Mouse (Mus musculus): ENCODE measurements around the gene Gjb4.
A peak's percentile ranks its signal among the peaks of the same experiment; 100 is the strongest.

Gene Gjb4

DNA sequence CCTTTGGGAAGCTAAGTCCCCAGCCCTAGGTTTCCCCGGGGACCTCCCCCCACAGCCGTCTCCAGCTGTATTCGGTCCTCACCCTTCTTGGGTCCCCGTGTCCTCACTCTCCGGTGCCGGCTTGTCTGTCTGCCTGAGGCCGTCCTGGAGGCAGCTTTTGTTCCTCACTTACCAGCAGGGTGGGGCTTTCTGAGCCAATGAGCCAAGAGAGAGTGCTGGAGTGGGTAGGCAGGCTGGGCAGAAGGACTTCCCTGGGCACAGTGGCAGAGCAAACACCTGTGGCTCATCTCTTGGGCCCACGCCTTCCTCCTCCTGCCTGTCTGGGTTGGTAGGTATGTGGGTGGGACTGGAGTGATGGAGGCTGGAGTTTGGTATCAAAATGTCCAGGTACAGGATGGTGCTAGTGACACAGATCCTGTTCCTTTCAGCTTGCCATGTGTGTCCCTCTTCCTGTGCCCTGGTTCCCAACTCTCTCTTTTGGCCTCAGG, at the start of gene Gjb4:
TSS of gene Gjb4 (minus strand) at position 131 of the 488 bp plus-strand sequence.
- no peak for DNase-seq (ENCODE audit: low read depth, low spot score)

DNA sequence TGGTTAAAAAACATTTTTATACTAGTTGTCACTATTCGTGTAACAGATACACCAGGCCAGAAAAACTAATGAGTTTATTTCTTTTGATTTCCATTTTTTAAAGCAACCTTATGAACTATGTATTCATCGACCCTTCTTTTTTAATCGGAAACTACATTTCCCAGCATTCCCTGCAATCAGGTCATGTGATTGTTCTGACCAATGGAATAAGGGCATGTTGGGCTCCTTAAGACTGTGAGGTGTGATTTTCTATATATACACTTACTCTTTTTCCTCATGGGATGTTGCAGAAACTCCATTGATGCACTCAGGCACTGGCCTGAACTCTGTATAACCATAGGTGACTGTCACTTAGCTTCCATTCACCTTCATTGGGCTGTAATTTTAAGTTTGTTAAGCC, 48.7 kb upstream of the Gjb4 start:
- no peak for DNase-seq (ENCODE audit: low read depth, low spot score)

DNA sequence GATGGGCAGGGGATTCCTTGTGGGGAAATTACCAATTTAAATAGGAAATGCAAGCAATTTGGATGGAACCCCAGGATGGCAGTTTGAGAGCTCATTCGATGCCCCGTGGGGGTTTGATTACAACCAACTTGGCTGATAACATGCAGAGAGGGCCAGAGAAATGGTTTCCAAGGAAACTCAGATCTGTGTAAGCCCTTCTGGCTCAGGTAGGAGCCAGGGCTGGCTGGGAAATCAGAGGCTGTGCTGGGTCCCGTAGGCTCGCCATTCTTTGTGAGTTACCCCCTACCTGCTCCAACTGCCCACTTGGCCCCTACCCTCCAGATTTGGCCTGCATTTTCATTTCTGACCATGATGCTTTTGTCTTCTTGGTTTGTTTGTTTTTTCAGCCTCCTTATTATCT, 48.3 kb upstream of the Gjb4 start:
- no peak for DNase-seq (ENCODE audit: low read depth, low spot score)

DNA sequence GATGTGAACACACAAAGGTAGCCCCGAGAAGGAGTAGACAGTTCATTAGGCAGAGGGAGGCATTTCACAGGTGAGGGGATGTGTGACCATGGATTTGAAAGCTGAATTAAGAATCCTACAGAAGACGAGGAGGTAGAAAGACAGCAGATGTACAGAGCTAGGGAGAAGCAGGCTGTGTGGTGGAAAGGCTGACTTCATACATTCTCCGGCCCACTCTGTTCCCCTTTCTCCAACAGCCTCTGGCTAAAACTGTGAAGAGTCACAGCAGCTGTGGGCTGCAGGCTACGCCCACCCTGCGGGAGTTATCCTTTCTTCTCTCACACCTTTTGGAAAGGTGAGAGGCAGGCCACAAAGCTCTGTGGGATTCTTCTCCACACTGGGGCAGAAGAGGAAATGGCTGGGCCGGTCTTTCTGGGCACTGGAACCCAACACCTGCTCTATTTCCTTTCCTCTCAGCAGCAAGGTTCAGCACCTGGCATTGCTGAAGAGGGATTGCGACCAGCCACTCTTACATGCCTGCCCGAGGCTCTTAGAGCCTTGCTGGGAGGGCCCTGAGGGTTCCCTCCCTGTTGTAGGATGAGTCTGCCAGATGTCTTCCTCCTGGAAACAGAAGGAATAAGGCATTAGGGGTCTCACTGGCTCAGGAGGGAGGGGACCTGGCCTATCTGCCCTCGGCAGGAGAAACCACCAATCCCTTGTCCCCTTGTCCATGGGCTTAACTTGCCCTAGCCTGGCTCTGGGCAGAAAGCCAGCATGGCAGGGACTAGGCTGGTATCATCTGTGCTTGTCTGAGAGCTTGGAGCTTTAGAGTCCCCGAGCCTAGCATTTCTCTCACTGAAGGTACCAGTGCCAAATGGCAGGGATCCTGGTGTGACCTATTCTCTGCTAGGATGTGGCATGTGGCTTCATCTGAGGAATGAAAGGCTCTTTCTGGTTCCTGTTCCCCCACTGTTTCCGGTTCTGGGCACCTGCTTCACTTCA, 46.6 kb upstream of the Gjb4 start:
- DNase-seq (ENCODE audit: low read depth, low spot score) = no peak

DNA sequence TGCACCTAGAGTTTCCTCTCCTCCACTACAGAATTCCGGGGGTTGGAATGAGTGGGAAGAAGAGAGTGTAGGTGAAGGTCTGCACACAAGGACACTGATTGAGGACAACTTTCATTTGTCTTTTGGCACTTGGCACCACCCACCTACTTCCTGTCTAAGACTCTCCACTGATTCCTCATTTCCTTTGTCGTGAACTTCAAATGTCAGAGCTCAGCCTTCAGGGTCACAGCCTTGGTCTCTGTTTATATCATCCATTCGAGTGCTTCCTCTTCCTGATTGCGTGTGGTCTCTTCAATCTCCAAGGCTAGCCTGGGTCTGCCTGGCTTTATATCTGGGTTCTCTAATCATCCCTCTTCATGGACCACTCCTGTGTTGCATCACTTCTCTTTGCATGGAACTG, 41.7 kb upstream of the Gjb4 start:
- no peak for DNase-seq (ENCODE audit: low read depth, low spot score)

DNA sequence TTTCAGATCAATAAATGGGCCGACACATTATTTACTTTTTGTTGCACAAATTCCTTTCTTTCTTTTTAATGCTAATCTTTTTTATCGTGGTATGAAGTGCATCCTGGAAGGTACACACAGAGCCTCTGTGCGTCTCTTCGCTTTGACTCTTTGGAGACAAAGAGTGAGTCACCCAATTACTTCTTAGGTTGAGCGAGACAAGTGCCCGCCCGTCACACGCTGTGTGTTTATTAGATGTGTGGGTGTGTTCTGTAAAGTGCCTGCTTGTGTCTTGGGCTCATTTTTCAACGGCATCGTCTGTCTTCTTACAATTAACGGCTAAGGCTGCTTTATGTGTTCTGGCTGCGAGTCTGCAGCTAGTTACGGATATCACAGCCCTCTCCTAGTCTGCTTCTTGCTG, 35.8 kb upstream of the Gjb4 start:
- no peak for DNase-seq (ENCODE audit: low read depth, low spot score)

DNA sequence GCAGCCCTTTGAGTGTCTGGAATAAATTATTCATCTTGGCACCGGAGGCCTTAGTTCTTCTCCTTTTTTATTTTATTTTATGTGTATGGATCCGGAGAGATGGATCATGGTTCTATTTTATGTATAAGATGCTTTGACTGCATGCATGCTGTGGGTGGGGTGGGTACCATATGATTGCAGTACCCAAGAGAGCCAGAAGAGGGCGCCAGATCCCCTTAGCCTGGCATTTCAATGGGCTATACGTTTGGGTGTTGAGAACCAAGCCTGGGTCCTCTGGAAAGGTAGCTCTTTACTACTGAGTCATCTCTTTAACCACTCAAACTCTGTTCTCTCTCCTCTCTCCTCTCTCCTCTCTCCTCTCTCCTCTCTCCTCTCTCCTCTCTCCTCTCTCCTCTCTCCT, 23.5 kb upstream of the Gjb4 start:
- no peak for DNase-seq (ENCODE audit: low read depth, low spot score)

DNA sequence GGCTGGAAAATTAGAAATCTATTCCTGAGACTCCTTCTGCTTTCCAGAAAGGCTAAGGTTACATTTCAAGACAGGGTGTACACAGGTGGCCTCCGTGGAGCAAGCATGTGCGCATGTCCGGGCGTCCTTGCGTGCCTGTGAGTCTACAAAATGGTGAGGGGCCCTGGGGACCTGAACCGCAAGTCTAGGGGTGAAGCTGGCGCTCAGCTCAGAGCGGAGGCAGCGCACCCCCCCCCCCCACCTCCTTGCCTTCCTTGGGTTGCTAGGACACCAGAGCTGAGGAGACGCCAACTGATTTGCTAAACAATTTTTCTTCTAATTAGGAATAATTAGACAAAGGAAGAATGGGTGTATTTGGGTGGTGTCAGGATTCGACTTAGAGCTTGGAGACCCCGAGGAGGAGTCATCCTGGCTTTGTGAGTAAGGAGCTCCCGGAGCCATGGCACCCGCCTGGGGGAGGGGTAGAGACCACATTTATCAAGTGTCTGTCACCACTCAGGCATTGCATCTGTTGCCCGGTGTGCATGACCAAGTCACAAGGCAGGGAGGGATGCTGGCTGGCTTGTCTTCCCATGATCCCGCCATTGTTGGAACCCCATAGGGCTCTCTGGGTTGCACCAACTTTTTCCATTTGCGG, 21.8 kb upstream of the Gjb4 start:
- no peak for DNase-seq (ENCODE audit: low read depth, low spot score)

DNA sequence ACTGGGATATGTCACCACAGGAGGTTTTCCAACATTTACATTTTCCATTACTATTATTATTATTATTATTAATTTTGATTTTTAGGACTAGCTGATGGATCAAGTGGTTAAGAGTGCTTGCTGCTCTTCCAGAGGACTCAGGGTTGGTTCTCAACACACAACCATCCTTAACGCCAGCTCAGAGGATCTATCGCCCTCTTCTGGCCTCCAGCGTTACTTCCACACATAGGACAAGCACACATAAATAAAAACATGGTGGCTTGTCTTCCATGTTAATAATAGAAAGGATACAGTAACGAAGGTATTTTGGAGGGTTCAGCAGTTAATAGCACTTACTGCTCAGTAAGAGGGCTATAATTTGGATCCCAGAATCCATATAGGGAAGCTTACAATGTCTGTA, 20.8 kb upstream of the Gjb4 start:
- DNase-seq (ENCODE audit: low read depth, low spot score) = no peak

DNA sequence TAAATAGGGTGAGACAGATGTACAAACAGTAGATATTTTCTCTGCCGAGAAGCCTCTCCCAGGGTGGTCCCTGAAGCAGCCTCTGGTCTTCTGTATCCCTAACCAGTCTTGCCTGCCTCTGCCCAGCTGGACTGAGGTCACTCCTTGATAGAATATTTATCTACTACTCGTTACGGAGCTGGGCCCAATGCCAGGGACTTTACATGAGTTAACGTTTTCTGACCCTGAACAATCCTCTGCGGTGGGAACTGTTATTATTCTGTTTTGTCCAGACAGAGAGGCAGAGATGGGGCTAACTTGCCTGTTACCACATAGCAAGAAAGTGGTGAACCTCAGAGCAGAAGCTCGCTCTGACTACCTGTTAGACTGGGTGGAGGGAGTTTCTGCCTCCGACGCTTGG, 19.6 kb upstream of the Gjb4 start:
- DNase-seq (ENCODE audit: low read depth, low spot score) = no peak

DNA sequence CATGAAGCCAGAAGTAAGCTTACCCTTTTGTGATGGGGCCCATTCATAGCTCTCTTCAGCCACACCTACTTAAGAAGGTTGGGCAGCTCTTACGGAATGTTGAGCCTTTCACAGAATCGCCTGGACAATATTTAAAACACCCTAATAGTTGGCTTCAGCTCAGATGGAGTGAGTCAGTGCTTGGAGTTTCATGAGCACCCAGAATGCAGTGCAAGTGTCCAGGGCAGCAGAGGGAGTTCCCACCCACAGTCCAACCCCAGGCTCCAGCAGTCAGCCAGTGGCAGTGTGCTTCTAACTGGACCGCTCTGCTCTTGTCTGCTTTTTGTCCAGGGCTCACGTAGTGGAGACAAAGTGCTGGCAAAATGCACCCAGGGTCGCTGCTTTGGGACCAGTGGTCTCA, 17.7 kb upstream of the Gjb4 start:
- no peak for DNase-seq (ENCODE audit: low read depth, low spot score)

DNA sequence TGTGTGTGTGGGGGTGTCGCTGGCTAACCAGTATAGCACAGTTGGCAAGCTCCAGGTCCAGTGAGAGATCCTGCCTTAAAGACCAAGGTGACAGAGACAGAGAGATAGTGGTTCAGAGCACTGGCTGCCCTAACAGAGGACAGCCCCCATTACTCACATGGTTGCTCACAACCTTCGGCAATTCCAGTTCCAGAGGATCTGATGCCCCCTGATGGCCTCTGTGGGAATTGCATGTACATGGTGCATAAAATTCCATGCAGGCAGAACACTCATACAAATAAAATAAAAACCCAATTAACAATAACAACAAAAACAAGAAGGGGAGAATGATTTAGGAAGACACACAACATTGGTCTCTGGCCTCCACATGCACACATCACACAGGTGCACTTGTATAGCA, 16.6 kb upstream of the Gjb4 start:
- DNase-seq (ENCODE audit: low read depth, low spot score) = no peak

DNA sequence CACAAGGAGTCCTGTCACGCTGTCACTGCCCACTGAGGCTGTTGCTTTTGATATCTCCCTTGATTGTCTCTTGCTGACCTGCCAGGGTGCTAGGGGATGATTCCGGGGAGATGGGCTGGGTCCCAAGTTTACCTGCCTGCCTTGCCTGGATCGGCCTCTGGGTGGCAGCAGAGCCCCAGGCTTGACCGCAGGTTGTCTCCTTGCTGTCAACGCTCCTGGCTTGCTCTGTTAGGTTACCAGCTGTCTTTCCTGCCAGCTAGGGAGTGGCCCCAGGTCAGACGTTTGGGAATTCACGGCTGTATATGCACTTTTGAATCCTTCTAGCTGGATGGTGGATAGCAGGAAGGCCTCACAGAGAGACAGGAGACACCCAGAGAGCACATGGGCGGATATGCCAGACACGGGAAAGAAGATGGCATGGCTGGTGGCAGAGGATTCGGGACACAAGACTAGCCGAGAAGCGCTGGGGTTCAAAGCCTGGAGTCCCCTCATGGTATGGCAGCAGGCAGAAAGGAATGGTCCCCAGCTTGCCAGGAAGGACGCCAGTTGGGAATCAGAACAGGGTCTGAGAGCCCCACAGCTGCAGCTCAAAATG, 14.6 kb upstream of the Gjb4 start:
- DNase-seq (ENCODE audit: low read depth, low spot score) = peak; percentile 32

DNA sequence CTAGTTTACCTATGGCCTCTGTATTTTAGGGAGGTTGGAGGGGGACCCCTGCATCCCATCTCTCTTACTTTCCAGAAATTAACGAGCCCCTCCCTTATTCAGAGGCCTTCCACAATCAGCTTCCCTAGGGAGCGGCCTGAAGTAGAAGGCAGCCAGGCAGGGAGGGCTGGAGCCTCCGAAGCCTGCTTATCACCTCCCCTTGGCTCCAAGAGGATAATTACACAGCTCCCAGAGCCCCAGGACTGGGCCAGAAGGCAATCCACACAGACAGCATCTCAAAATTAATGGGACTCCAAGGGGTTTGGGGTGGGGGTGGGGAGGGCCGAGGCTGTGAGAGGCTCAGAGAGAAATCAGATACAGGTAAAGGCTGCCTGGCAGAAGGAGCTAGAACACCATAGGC, 12.0 kb upstream of the Gjb4 start:
- DNase-seq (ENCODE audit: low read depth, low spot score) = no peak

DNA sequence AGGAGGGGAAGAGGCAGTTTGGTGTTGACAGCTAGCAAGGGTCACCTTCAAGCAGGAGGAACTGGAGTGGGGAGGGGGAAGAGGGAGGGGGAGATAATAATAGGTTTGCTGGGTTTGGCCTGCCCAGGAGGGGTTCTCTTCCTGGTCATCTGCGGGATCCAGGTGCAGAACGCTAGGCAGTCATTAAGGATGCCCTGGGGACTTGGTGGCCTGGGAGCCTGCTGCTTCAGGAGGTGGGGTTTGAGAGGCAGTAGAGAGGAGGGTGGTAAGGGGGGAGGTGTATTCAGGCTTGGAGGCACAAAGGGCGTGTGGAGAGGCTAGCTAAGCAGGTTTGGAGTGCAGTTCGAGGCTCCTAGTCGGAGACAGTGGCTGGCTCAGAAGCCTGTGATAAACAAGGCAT, 11.6 kb upstream of the Gjb4 start:
- no peak for DNase-seq (ENCODE audit: low read depth, low spot score)

DNA sequence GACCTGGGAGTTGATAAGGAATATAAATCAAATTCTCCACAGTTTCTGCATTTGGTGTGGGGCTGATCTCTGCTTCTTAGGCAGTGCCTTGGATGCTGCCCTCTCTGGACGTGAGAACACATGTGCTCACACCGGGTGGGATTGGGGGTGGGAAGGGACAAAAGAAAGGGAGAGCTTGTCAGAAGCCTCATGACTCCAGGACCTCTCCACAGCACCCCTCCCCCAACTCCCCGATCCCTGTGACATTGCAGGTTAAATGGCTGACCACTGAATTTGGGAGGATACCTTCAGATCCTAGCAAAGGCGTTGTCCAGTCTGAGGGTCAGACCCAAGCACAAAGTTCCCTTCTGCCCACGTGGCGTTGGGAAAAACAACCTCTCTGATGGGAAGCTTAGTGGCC, 10.6 kb upstream of the Gjb4 start:
- DNase-seq (ENCODE audit: low read depth, low spot score) = no peak

DNA sequence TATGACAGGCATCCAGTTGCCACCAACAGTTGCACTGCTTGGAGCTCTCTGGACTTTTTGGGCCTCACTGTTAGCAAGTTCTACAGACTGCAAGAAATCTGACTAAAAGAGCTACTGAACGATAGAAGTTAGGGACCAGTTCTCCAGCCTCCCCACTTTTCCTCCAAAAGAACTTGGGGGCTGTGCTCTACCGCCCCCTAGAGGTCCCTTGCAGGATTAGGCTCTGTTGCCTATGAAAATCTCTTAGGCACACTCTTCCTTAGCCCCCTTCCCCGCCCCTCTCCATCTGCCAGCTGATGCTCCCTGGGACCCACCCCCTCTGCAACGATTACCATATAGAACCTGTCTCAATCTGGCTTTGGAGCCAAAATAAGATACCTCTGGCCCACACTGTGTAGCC, 9.4 kb upstream of the Gjb4 start:
- DNase-seq (ENCODE audit: low read depth, low spot score) = no peak

DNA sequence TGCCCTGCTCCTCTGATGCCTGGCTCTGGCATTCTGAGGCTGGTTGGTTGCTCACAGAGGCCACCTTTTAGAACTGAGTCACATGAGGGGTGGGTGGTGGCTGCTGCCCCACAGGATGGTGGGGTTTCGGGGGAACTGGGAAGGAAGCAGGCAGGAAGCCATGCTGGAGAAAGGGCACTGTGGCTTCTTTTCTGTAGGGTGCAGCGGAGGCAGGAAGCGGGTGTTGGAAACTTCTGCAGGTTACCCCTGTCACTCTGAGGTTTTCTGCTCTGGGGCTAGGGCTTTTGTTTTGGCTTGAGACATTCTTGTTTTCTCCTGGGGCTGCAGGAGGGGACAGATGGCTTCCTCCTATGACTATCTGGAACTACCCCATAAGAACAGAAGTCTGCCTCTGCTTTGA, 8.6 kb upstream of the Gjb4 start:
- no peak for DNase-seq (ENCODE audit: low read depth, low spot score)

DNA sequence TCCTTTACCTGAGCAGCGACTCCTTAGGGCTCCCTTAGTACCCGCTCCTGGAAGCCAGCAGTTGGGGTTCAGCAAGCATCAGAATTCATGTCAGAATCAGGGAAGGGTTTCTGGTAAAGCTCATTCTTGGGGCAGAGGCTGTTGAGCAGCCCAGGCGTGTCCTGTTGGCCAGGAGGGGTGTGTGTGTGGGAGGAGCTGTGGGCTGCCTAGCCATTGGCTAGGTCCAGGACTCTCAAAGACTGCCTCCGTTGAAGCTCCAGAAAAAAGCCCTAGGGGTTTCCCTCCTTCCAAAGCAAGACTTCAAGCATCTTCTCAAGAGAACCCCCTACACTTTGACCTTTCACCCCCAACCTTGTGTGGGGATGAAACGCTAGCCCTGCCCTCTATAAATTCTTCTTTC, 4.1 kb upstream of the Gjb4 start, which contains the start of gene Gjb5:
TSS of gene Gjb5 (minus strand) at position 164 of the 400 bp plus-strand sequence.
- no peak for DNase-seq (ENCODE audit: low read depth, low spot score)

DNA sequence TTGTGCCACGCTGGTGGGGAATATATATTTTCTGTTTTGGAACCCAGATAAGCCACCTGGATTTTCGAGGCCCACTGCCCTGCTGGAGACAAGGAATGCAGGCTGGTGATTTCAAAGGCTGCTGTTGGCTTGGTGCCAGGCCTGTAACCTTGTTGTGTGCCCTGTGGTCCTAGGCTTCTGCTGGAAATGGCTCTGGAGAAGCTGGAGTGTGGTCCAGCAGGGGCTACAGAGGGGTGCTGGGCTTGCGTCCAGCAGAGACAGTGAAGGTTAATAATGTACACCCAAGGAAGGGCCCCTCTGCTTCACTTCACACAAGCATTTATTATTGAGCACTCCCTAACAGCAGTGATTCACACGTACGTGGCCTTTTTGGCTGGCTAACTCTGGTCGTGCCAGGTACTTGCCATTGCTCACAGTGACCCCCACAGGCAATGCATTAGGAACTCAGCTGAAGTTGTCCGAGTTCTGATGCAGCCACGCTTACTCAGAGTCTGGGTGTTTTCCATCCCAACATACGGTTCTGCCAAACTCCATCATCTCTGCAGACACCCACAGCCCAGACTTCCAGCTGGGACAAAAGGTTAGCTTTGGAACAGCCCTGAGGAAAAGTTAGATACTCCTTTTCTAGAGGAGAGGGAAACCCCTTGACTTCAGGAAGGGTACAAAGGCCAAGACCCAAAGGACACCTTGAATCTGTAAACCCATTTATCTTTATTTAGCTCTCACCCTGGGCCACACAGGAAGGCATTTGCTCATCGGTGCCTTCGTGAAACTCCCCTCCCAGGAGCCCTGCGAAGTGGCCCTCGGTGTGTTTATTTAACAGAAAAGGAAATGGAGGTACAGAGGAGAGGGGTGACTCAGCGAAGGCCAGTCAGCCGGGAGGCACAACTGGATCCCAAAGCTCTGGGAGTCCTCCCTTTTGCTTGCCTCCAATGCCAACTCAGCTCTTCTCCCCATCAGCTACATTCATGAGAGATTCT, 915 bp upstream of the Gjb4 start:
- DNase-seq (ENCODE audit: low read depth, low spot score) = no peak

DNA sequence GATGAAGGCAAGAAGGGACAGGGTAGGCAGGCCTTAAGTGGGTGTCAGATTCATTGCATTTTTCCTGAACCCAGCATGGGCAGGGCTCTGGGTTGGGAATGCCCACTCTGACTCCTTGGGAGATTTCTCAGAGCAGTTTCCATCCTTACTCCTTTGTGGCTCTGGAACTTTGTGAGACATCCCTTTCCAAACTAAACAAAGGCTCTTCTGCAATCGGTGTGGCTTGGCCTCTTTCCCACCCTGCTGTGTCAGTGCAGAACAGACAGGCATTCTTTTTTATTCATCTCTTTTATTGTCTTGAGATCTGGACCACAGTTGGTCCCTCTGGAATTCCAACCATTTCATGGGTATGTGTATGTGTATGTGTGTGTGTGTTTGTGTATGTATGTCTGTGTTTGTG, 1.3 kb downstream of the Gjb4 start:
- no peak for DNase-seq (ENCODE audit: low read depth, low spot score)

Measured in brain, embryonic 18.5 days (tissue).